Mouse (Mus musculus): Measurements from ENCODE around the gene Hp1bp3.

The Hp1bp3 gene

GRCm38 (mm10) chr4:138216200-138216890, at the start of gene Hp1bp3:
TSS of gene Hp1bp3 (plus strand) at chr4:138216296.
- DNase-seq (ENCODE audit: low read depth, low spot score) = peak; percentile 54

- DNase-seq (ENCODE audit: low read depth, low spot score) = no peak
These were observed 49.6 kb upstream of the Hp1bp3 start for GRCm38 (mm10) chr4:138166519-138166918.

GRCm38 (mm10) chr4:138168162-138168561, 47.9 kb upstream of the Hp1bp3 start:
- DNase-seq (ENCODE audit: low read depth, low spot score) = no peak

GRCm38 (mm10) chr4:138169420-138169819, 46.7 kb upstream of the Hp1bp3 start:
- no peak for DNase-seq (ENCODE audit: low read depth, low spot score)

GRCm38 (mm10) chr4:138172686-138173085, 43.4 kb upstream of the Hp1bp3 start:
- DNase-seq (ENCODE audit: low read depth, low spot score) = no peak

GRCm38 (mm10) chr4:138179391-138179790, 36.7 kb upstream of the Hp1bp3 start:
- no peak for DNase-seq (ENCODE audit: low read depth, low spot score)

- no peak for DNase-seq (ENCODE audit: low read depth, low spot score)
These were observed 35.4 kb upstream of the Hp1bp3 start for GRCm38 (mm10) chr4:138180719-138181118.

- DNase-seq (ENCODE audit: low read depth, low spot score) = no peak
These were observed 32.0 kb upstream of the Hp1bp3 start for GRCm38 (mm10) chr4:138184056-138184455.

- no peak for DNase-seq (ENCODE audit: low read depth, low spot score)
These were observed 31.5 kb upstream of the Hp1bp3 start for GRCm38 (mm10) chr4:138184573-138184981.

GRCm38 (mm10) chr4:138185961-138186360, 30.1 kb upstream of the Hp1bp3 start:
- no peak for DNase-seq (ENCODE audit: low read depth, low spot score)

- no peak for DNase-seq (ENCODE audit: low read depth, low spot score)
These were observed 28.1 kb upstream of the Hp1bp3 start for GRCm38 (mm10) chr4:138187995-138188394.

GRCm38 (mm10) chr4:138192561-138192960, 23.5 kb upstream of the Hp1bp3 start:
- DNase-seq (ENCODE audit: low read depth, low spot score) = no peak

- no peak for DNase-seq (ENCODE audit: low read depth, low spot score)
These were observed 15.3 kb upstream of the Hp1bp3 start for GRCm38 (mm10) chr4:138200769-138201168.

GRCm38 (mm10) chr4:138201696-138202095, 14.4 kb upstream of the Hp1bp3 start:
- DNase-seq (ENCODE audit: low read depth, low spot score) = no peak

GRCm38 (mm10) chr4:138210116-138210515, 6.0 kb upstream of the Hp1bp3 start:
- no peak for DNase-seq (ENCODE audit: low read depth, low spot score)

- no peak for DNase-seq (ENCODE audit: low read depth, low spot score)
These were observed 2.2 kb upstream of the Hp1bp3 start for GRCm38 (mm10) chr4:138213861-138214260.

GRCm38 (mm10) chr4:138215671-138216199, 361 bp upstream of the Hp1bp3 start:
- DNase-seq (ENCODE audit: low read depth, low spot score) = no peak

GRCm38 (mm10) chr4:138216891-138217392, 846 bp downstream of the Hp1bp3 start:
- DNase-seq (ENCODE audit: low read depth, low spot score) = peak; percentile 96

GRCm38 (mm10) chr4:138217441-138217840, 1.3 kb downstream of the Hp1bp3 start:
- DNase-seq (ENCODE audit: low read depth, low spot score) = no peak

- DNase-seq (ENCODE audit: low read depth, low spot score) = no peak
These were observed 2.0 kb downstream of the Hp1bp3 start for GRCm38 (mm10) chr4:138217951-138218685.

- no peak for DNase-seq (ENCODE audit: low read depth, low spot score)
These were observed 3.2 kb downstream of the Hp1bp3 start for GRCm38 (mm10) chr4:138219331-138219730.

GRCm38 (mm10) chr4:138220761-138221160, 4.7 kb downstream of the Hp1bp3 start:
- no peak for DNase-seq (ENCODE audit: low read depth, low spot score)

- DNase-seq (ENCODE audit: low read depth, low spot score) = no peak
These were observed 5.3 kb downstream of the Hp1bp3 start for GRCm38 (mm10) chr4:138221406-138221805.
